Mouse (Mus musculus): ENCODE measurements around the gene Lfng. TPM values are rescaled to one million over a fixed set of nuclear protein-coding genes. Genes with fewer than 3 reads are reported as not detected.

Lfng gene
- total and polyA plus RNA-seq, 3 experiments = not detected

DNA sequence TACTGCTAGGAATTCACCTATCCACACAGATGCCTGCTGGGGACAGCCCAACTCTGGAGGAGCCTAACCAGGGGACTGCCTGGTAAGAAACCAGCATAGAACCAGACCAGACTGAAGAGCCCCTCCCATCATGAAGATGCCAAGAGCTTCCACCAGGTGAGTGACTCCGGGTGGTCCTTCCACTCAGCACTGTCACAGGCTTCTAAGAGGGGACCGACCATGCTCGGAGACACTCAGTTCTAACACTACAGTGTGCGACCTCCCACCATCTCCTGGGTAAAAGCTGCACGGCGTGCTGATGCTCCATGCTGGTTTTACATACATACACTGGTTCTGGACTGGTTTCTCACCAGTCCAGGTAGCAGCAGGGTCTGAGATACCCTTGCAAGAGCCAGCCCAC lies 39.1 kb downstream of the Lfng start:
- Histone ChIP-seq H3K27me3 (replicated peaks) (peaks cover 27% of the 10 kb centered on the region), H3K79me2 (replicated peaks; ENCODE audit: control insufficient read depth, extremely low read depth, insufficient read depth, poor library complexity, severe bottlenecking) (no peaks in the 10 kb centered on the region), H3K9me3 (replicated peaks; ENCODE audit: low read length) (no peaks in the 10 kb centered on the region), H3K4me1 (ENCODE audit: control insufficient read depth in 1 of 2, insufficient read depth in 2 of 2) (peaks cover 14 to 36% of the 10 kb centered on the region in 2 experiments), H3K4me2 (ENCODE audit: insufficient read depth, low read depth, poor library complexity, severe bottlenecking) (no peak overlapping the region), H3K36me3 (replicated peaks in 1 of 2; ENCODE audit: control insufficient read depth in 1 of 2, insufficient read depth in 1 of 2, low read length in 1 of 2) (no peaks in the 10 kb centered on the region), H3K27ac (ENCODE audit: insufficient read depth, low read depth) (no peak overlapping the region), H3K4me3 (replicated peaks in 1 of 3; ENCODE audit: low read depth in 2 of 3, low read length in 2 of 3, poor library complexity in 1 of 3) (no peak overlapping the region), H3K9ac (ENCODE audit: insufficient read depth, low read depth) (no peak overlapping the region)
- DNase-seq (ENCODE audit: extremely low read depth) = no peak
- TF ChIP-seq RCOR1 (conservative IDR thresholded peaks at IDR 0.05; ENCODE audit: low read depth, low read length) (no peak), SIN3A (IDR thresholded peaks at IDR 0.05; ENCODE audit: low read length) (no peak), KAT2A (IDR thresholded peaks at IDR 0.05; ENCODE audit: insufficient replicate concordance, low read length) (no peak), JUN (IDR thresholded peaks at IDR 0.05; ENCODE audit: insufficient read depth, low read depth, low read length) (no peak), NELFE (IDR thresholded peaks at IDR 0.05; ENCODE audit: low read depth, low read length) (no peak), IRF4 (IDR thresholded peaks at IDR 0.05; ENCODE audit: low read depth, low read length) (no peak), USF2 (conservative IDR thresholded peaks at IDR 0.05; ENCODE audit: low read depth, low read length) (no peak), E2F4 (IDR thresholded peaks at IDR 0.05; ENCODE audit: insufficient replicate concordance, low read depth, low read length) (no peak), POLR2A (IDR thresholded peaks at IDR 0.05; ENCODE audit: low read depth, low read length) (no peak), TBP (conservative IDR thresholded peaks at IDR 0.05; ENCODE audit: low read depth, low read length) (no peak), ZKSCAN1 (IDR thresholded peaks at IDR 0.05; ENCODE audit: borderline replicate concordance, low read depth, low read length) (no peak), UBTF (IDR thresholded peaks at IDR 0.05; ENCODE audit: low read depth, low read length) (no peak), CHD1 (IDR thresholded peaks at IDR 0.05; ENCODE audit: low read depth, low read length) (no peak), RAD21 (IDR thresholded peaks at IDR 0.05; ENCODE audit: low read depth, low read length) (no peak), SMC3 (IDR thresholded peaks at IDR 0.05; ENCODE audit: low read depth, low read length) (no peak), MXI1 (IDR thresholded peaks at IDR 0.05; ENCODE audit: low read depth, low read length) (no peak)
- in situ Hi-C loops (cut with MboI; ENCODE audit: low pct_ligation_motif_present, low pct_unique_long_range_greater_than_20kb, low sequenced_read_pairs) = no loop called here
- dilution Hi-C loops (cut with MboI; ENCODE audit: extremely low pct_ligation_motif_present, extremely low pct_unique_long_range_greater_than_20kb, low sequenced_read_pairs) = no loop called here

- H3K9me3 ChIP-seq (replicated peaks; ENCODE audit: low read length) = no peaks in the 10 kb centered on the region
- peaks cover 9 to 26% of the 10 kb centered on the region in 2 experiments for H3K4me1 ChIP-seq (ENCODE audit: control insufficient read depth in 1 of 2, insufficient read depth in 2 of 2)
- H3K4me3 ChIP-seq (replicated peaks in 1 of 3; ENCODE audit: low read depth in 2 of 3, low read length in 2 of 3, poor library complexity in 1 of 3) = no peak overlapping the region
Observed at GRCm38 (mm10) chr5:140647031-140647760, 40.1 kb downstream of the Lfng start.

More at GRCm38 (mm10) chr5:140647031-140647760, 40.1 kb downstream of the Lfng start:
- in situ Hi-C loops (cut with MboI; ENCODE audit: low pct_ligation_motif_present, low pct_unique_long_range_greater_than_20kb, low sequenced_read_pairs) (no loop called here), dilution Hi-C loops (cut with MboI; ENCODE audit: extremely low pct_ligation_motif_present, extremely low pct_unique_long_range_greater_than_20kb, low sequenced_read_pairs) (no loop called here)
- Histone ChIP-seq H3K9ac (ENCODE audit: insufficient read depth, low read depth) (no peak overlapping the region), H3K27ac (ENCODE audit: insufficient read depth, low read depth) (no peak overlapping the region), H3K4me2 (ENCODE audit: insufficient read depth, low read depth, poor library complexity, severe bottlenecking) (no peak overlapping the region), H3K36me3 (replicated peaks in 1 of 2; ENCODE audit: control insufficient read depth in 1 of 2, insufficient read depth in 1 of 2, low read length in 1 of 2) (no peaks in the 10 kb centered on the region), H3K27me3 (replicated peaks) (peaks cover 29% of the 10 kb centered on the region), H3K79me2 (replicated peaks; ENCODE audit: control insufficient read depth, extremely low read depth, insufficient read depth, poor library complexity, severe bottlenecking) (no peaks in the 10 kb centered on the region)
- TF ChIP-seq TBP (conservative IDR thresholded peaks at IDR 0.05; ENCODE audit: low read depth, low read length) = 0 out of 2 replicates have a peak, but pooled peaks have one; percentile 46
- TF ChIP-seq UBTF (IDR thresholded peaks at IDR 0.05; ENCODE audit: low read depth, low read length) = no peak
- DNase-seq (ENCODE audit: extremely low read depth) = no peak

Data from CH12.LX (cell line).